8 mouse cellular contexts compared by ENCODE assay signal in the genomic region with DNA sequence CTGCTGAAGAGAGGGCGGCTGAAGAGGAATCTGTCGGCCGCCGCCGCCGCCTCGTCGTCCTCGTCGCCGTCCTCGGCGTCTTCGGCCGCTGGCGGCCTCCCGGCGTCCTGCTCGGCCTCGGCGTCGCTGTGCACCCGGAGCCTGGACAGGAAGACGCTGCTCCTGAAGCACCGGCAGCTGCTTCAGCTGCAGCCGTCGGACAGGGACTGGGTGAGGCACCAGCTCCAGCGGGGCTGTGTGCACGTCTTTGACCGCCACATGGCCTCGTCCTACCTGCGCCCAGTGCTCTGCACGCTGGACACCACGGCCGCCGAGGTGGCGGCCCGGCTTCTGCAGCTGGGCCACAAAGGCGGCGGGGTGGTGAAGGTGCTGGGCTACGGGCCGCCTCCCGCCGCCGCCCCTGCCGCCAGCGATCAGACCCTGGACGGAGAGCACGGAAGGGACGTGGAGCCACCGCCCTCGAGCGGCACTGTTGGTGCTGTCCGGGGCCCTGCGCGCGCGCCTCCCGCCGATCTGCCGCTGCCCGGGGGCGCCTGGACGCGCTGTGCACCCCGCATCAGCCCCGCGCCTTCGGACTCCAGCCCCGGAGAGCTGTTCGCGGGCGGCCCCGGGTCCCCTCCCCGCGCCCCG. TPM values are rescaled to one million over a fixed set of nuclear protein-coding genes. Genes with fewer than 3 reads are reported as not detected.
DNase-seq lines count a peak whose midpoint lies in the region; ATAC-seq and TF ChIP-seq lines count a peak whose summit lies in the region.

No protein-coding gene starts in this region.

- peak overlapping the region; percentile 91 for H3K9ac ChIP-seq in embryonic facial prominence, embryonic 15.5 days
- H3K9ac ChIP-seq in heart, postnatal 0 days (replicated peaks; ENCODE audit: low read depth, low read length): peak overlapping the region; percentile 88

- under 1% methylated on average over 77 of the region's 77 CpGs for WGBS in embryonic facial prominence, embryonic 15.5 days
- WGBS in heart, postnatal 0 days: under 1% methylated on average over 57 of the region's 77 CpGs

- peaks cover 16% of the 10 kb centered on the region for H3K27me3 ChIP-seq in E14TG2a.4 (ENCODE audit: insufficient read depth, low read length)
- H3K27me3 ChIP-seq in embryonic facial prominence, embryonic 15.5 days: no peaks in the 10 kb centered on the region
- H3K27me3 ChIP-seq in heart, postnatal 0 days (ENCODE audit: control insufficient read depth, insufficient read depth, low read length): no peaks in the 10 kb centered on the region

- no peaks in the 10 kb centered on the region for H3K9me3 ChIP-seq in E14TG2a.4 (ENCODE audit: low read length)
- H3K9me3 ChIP-seq in embryonic facial prominence, embryonic 15.5 days (replicated peaks): no peaks in the 10 kb centered on the region
- H3K9me3 ChIP-seq in heart, postnatal 0 days (replicated peaks; ENCODE audit: control insufficient read depth, low read length): no peaks in the 10 kb centered on the region

- peak; percentile 57 to 70 for DNase-seq in adrenal gland, postnatal 36 days
- no peak for DNase-seq in heart, postnatal 0 days (ENCODE audit: low spot score)
- DNase-seq in kidney, postnatal 4 days: peak; percentile 65 to 78
- DNase-seq in lung, postnatal 10 days: peak; percentile 58
- peak; percentile 61 for DNase-seq in retina, embryonic 14.5 days (ENCODE audit: low spot score)
- peak; percentile 65 for DNase-seq in thymus, postnatal 4 days

- H3K4me3 ChIP-seq in E14TG2a.4 (replicated peaks; ENCODE audit: low read length): peak overlapping the region; percentile 89
- peak overlapping the region; percentile 77 for H3K4me3 ChIP-seq in embryonic facial prominence, embryonic 15.5 days (replicated peaks)
- H3K4me3 ChIP-seq in heart, postnatal 0 days (ENCODE audit: low read depth, low read length): peak overlapping the region; percentile 89

- TF ChIP-seq CTCF in E14TG2a.4 (conservative IDR thresholded peaks at IDR 0.05; ENCODE audit: low read length): no peak
- no peak for TF ChIP-seq CTCF in heart, postnatal 0 days (IDR thresholded peaks at IDR 0.05; ENCODE audit: low read depth)

- no peaks in the 10 kb centered on the region for H3K36me3 ChIP-seq in E14TG2a.4 (ENCODE audit: insufficient read depth, low read length)
- H3K36me3 ChIP-seq in embryonic facial prominence, embryonic 15.5 days: no peaks in the 10 kb centered on the region
- H3K36me3 ChIP-seq in heart, postnatal 0 days (replicated peaks; ENCODE audit: control insufficient read depth, insufficient read depth, low read length): no peaks in the 10 kb centered on the region

- peak overlapping the region; percentile 90 for H3K27ac ChIP-seq in embryonic facial prominence, embryonic 15.5 days (replicated peaks)
- peak overlapping the region; percentile 96 for H3K27ac ChIP-seq in heart, postnatal 0 days (ENCODE audit: low read depth)

- peak overlapping the region; percentile 67 for H3K4me2 ChIP-seq in embryonic facial prominence, embryonic 15.5 days (replicated peaks)
- H3K4me2 ChIP-seq in heart, postnatal 0 days (ENCODE audit: low read depth, low read length): peak overlapping the region; percentile 88

- TF ChIP-seq EP300 in heart, postnatal 0 days (IDR thresholded peaks at IDR 0.05; ENCODE audit: low read depth): no peak

- peaks cover 24% of the 10 kb centered on the region for H3K4me1 ChIP-seq in E14TG2a.4 (replicated peaks; ENCODE audit: low read depth, low read length)
- H3K4me1 ChIP-seq in embryonic facial prominence, embryonic 15.5 days: peaks cover 22% of the 10 kb centered on the region
- H3K4me1 ChIP-seq in heart, postnatal 0 days (ENCODE audit: control insufficient read depth, insufficient read depth): peaks cover 18% of the 10 kb centered on the region

- no peak for ATAC-seq in embryonic facial prominence, embryonic 15.5 days (ENCODE audit: insufficient number of reproducible peaks, low FRiP score, low TSS enrichment, low read depth)
- ATAC-seq in heart, postnatal 0 days (ENCODE audit: insufficient read depth, low read depth): peak; percentile 5

RNA-seq across cellular contexts. Expression of gene Phlpp1, which starts 0.9 kb away (rescaled TPM):
- total RNA-seq in adrenal gland, postnatal 36 days (2021): 10 to 100 TPM; 14.3 to 16.9 TPM
- 4.7 and 5.1 TPM in 2 replicates for polyA plus RNA-seq in embryonic facial prominence, embryonic 15.5 days (2015; fragmentation: Nextera tagmentation; extraction: Ambion mirVana)
- total RNA-seq in heart, postnatal 0 days (2014; rRNA removed; ENCODE audit: low replicate concordance): 15.2 and 17.8 TPM in 2 replicates
- 3.5 and 3.9 TPM in 2 replicates for polyA plus RNA-seq in heart, postnatal 0 days (2015; fragmentation: Nextera tagmentation; extraction: Ambion mirVana)
